Mouse (Mus musculus): ENCODE measurements around the gene Gm9936. TPM values are rescaled to one million over a fixed set of nuclear protein-coding genes. Genes with fewer than 3 reads are reported as not detected.

Gene Gm9936
- polyA plus RNA-seq, 1 experiment from 2014 or later, result not detected

DNA sequence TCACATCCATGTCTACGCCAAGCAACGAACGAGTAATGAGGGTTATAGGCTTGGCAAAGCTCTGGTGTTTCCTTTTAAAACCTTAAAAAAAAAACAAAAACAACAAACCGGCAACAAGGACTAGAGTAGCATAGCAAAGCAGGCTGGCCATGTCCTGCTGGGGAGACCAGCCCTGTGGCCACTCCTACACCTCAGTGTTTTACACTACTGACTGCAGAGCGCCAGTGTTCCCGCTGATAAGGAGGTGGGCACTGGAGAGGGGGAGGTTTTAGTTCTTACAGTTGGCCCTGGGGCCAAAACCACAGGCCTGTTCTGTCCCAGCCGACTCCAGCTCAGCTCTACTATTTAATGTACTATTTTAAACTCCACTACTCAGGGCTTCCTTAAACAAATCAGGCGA is 51.0 kb downstream of the Gm9936 start:
- peak; percentile 74 for ATAC-seq
- H3K36me3 ChIP-seq (replicated peaks; ENCODE audit: insufficient read depth, low read length), result peaks cover 37% of the 10 kb centered on the region

DNA sequence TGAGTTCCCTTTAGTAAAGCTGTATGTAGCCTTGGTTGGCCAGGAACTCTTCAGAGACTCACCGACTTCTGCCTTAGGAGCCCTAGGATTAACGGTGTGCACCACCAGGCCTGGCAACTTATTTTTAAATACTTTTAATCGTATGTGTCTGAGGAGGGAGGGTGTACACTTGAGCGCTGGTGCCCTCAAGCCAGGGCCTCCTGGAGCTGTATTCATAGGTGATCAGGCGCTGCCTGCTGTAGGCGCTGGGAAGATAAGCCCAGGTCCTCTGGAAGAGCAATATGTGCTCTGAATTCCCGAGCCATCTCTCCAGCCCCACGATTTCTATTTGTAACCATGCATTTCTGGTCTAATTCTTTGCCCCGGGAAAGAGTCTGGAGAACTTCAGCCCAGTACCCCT is 51.4 kb downstream of the Gm9936 start:
- DNase-seq (no peak), ATAC-seq (peak; percentile 52)
- Histone ChIP-seq H3K4me2 (ENCODE audit: low read depth, low read length) (peak overlapping the region; percentile 41), H3K27me3 (ENCODE audit: insufficient read depth, low read length) (no peaks in the 10 kb centered on the region), H3K9me3 (ENCODE audit: low read length) (no peaks in the 10 kb centered on the region), H3K9ac (replicated peaks) (peak overlapping the region; percentile 22; the same call in 1 of the 2 replicates), H3K4me3 (ENCODE audit: low read depth, low read length) (no peak overlapping the region), H3K4me1 (ENCODE audit: insufficient read depth) (peaks cover 16% of the 10 kb centered on the region), H3K36me3 (replicated peaks; ENCODE audit: insufficient read depth, low read length) (peaks cover 41% of the 10 kb centered on the region), H3K27ac (ENCODE audit: low read depth) (peak overlapping the region; percentile 82)
- WGBS (ENCODE audit: insufficient replicate concordance), result 35% methylated on average over 9 of the region's 9 CpGs
- TF ChIP-seq EP300 (IDR thresholded peaks at IDR 0.05; ENCODE audit: low read depth), result no peak
- TF ChIP-seq CTCF (IDR thresholded peaks at IDR 0.05; ENCODE audit: low read depth), result no peak

More for the DNA sequence above, 51.0 kb downstream of the Gm9936 start:
- Histone ChIP-seq H3K27me3 (ENCODE audit: insufficient read depth, low read length) (no peaks in the 10 kb centered on the region), H3K9me3 (ENCODE audit: low read length) (no peaks in the 10 kb centered on the region), H3K27ac (ENCODE audit: low read depth) (peak overlapping the region; percentile 82; the same call in 1 of the 2 replicates), H3K4me2 (ENCODE audit: low read depth, low read length) (peak overlapping the region; percentile 41), H3K4me1 (ENCODE audit: insufficient read depth) (peaks cover 19% of the 10 kb centered on the region), H3K9ac (replicated peaks) (0 out of 2 replicates have a peak overlapping the region, but pooled peaks have one; percentile 22), H3K4me3 (ENCODE audit: low read depth, low read length) (no peak overlapping the region)
- no peak for TF ChIP-seq CTCF (IDR thresholded peaks at IDR 0.05; ENCODE audit: low read depth)
- TF ChIP-seq EP300 (IDR thresholded peaks at IDR 0.05; ENCODE audit: low read depth), result peak; percentile 55
- WGBS (ENCODE audit: insufficient replicate concordance), result 30% methylated on average over 8 of the region's 8 CpGs
- DNase-seq, result no peak

DNA sequence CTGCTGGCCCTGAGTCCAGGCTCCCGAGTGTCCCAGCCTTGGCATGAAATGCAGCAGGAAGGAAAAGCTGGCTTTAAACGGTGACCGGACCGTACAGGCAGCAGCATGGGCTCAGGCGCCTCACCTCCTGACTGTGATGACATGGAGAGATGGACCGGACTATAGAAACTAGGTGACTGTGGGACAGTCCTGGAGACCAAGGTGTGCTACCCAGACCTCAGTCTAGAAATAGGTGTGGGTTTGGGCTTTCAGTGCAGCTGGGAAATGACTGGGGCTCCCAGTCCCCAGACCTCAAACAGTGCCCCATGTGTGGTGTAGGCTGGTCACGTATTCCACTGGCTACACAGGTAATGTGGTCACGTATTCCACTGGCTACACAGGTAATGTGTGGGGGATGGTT is 51.8 kb downstream of the Gm9936 start:
- peak overlapping the region; percentile 17; the same call in 1 of the 2 replicates for H3K4me3 ChIP-seq (ENCODE audit: low read depth, low read length)
- TF ChIP-seq EP300 (IDR thresholded peaks at IDR 0.05; ENCODE audit: low read depth) (no peak), CTCF (IDR thresholded peaks at IDR 0.05; ENCODE audit: low read depth) (no peak)
- peaks cover 16% of the 10 kb centered on the region for H3K4me1 ChIP-seq (ENCODE audit: insufficient read depth)
- DNase-seq (no peak), ATAC-seq (no peak)
- H3K27ac ChIP-seq (ENCODE audit: low read depth), result peak overlapping the region; percentile 82
- peak overlapping the region; percentile 22; the same call in 1 of the 2 replicates for H3K9ac ChIP-seq (replicated peaks)
- H3K9me3 ChIP-seq (ENCODE audit: low read length), result no peaks in the 10 kb centered on the region
- no peaks in the 10 kb centered on the region for H3K27me3 ChIP-seq (ENCODE audit: insufficient read depth, low read length)
- peaks cover 45% of the 10 kb centered on the region for H3K36me3 ChIP-seq (replicated peaks; ENCODE audit: insufficient read depth, low read length)
- WGBS (ENCODE audit: insufficient replicate concordance), result 51% methylated on average over 8 of the region's 8 CpGs
- peak overlapping the region; percentile 41 for H3K4me2 ChIP-seq (ENCODE audit: low read depth, low read length)

Small RNA genes lying within 50 kb of the gene (microRNA-seq; reads per million reads assigned to microRNA genes)
- gene Mir6240, result 27.6 reads per million, percentile 30 among the genes with 10 or more reads in this experiment

Other genes with a start within 250 kb of the Gm9936 start
- 0.32 and 0.38 TPM in 2 replicates for gene Trpv4, start 200.3 kb downstream of the Gm9936 start, polyA plus RNA-seq (2015; fragmentation: Nextera tagmentation; extraction: Ambion mirVana)
- gene Gltp, start 167.7 kb downstream of the Gm9936 start, polyA plus RNA-seq (2015; fragmentation: Nextera tagmentation; extraction: Ambion mirVana), result 23.1 and 23.8 TPM in 2 replicates
- gene Tchp, start 150.9 kb downstream of the Gm9936 start, polyA plus RNA-seq (2015; fragmentation: Nextera tagmentation; extraction: Ambion mirVana), result 1.9 and 2.4 TPM in 2 replicates
- gene Ankrd13a, start 84.0 kb downstream of the Gm9936 start, polyA plus RNA-seq (2015; fragmentation: Nextera tagmentation; extraction: Ambion mirVana), result 26.7 TPM in 2 replicates
- gene Git2, start 83.2 kb downstream of the Gm9936 start, polyA plus RNA-seq (2015; fragmentation: Nextera tagmentation; extraction: Ambion mirVana), result 10.5 and 11.1 TPM in 2 replicates
- 31.2 and 32.5 TPM in 2 replicates for gene 1500011B03Rik, start 35.2 kb downstream of the Gm9936 start, polyA plus RNA-seq (2015; fragmentation: Nextera tagmentation; extraction: Ambion mirVana)
- not detected in 2 replicates for gene 4930519G04Rik, start 5.0 kb downstream of the Gm9936 start, polyA plus RNA-seq (2015; fragmentation: Nextera tagmentation; extraction: Ambion mirVana)
- 7.8 and 10.1 TPM in 2 replicates for gene Oasl2, start 38.3 kb upstream of the Gm9936 start, polyA plus RNA-seq (2015; fragmentation: Nextera tagmentation; extraction: Ambion mirVana)
- gene Oasl1, start 64.6 kb upstream of the Gm9936 start, polyA plus RNA-seq (2015; fragmentation: Nextera tagmentation; extraction: Ambion mirVana), result 2.2 TPM in 2 replicates
- gene 2210016L21Rik, start 83.5 kb upstream of the Gm9936 start, polyA plus RNA-seq (2015; fragmentation: Nextera tagmentation; extraction: Ambion mirVana), result 10.4 and 15.3 TPM in 2 replicates
- 5.6 and 7.0 TPM in 2 replicates for gene Hnf1a, start 112.4 kb upstream of the Gm9936 start, polyA plus RNA-seq (2015; fragmentation: Nextera tagmentation; extraction: Ambion mirVana)
- gene Sppl3, start 152.5 kb upstream of the Gm9936 start, polyA plus RNA-seq (2015; fragmentation: Nextera tagmentation; extraction: Ambion mirVana), result 9.2 and 11.5 TPM in 2 replicates
- 6.0 and 6.6 TPM in 2 replicates for gene Gm10401, start 239.6 kb upstream of the Gm9936 start, polyA plus RNA-seq (2015; fragmentation: Nextera tagmentation; extraction: Ambion mirVana)

All from liver, postnatal 0 days (tissue).